Mouse (Mus musculus) T-helper 2 cell (primary cell): ENCODE results near the gene Zc3h18.

Experiments used
- in situ Hi-C: fragments of 300-600 bp; cut with MboI, MseI; formaldehyde crosslinking; loops from one replicate; pipeline ENCODE4 v1.15.1; 2025; ENCODE audit warnings: high pct_unique_total_duplicates

Gene Zc3h18

GRCm38 (mm10) chr8:122435375-122435774 lies 59.0 kb downstream of the Zc3h18 start:
- in situ Hi-C loops = loop anchor here (5.0 kb wide), 1 partner anchor 37 kb away; no protein-coding TSS in a partner anchor

GRCm38 (mm10) chr8:122436146-122436545 lies 59.7 kb downstream of the Zc3h18 start:
- in situ Hi-C loops = loop anchor here (5.0 kb wide), 1 partner anchor 36 kb away; no protein-coding TSS in a partner anchor

- in situ Hi-C loops = loop anchor here (5.0 kb wide), 1 partner anchor 36 kb away; no protein-coding TSS in a partner anchor
Measured at GRCm38 (mm10) chr8:122436586-122437125, 60.2 kb downstream of the Zc3h18 start.

GRCm38 (mm10) chr8:122437708-122438331 lies 61.4 kb downstream of the Zc3h18 start:
- in situ Hi-C loops = loop anchor here (5.0 kb wide), 1 partner anchor 34 kb away; no protein-coding TSS in a partner anchor

GRCm38 (mm10) chr8:122439336-122439735 lies 62.9 kb downstream of the Zc3h18 start:
- in situ Hi-C loops = loop anchor here (5.0 kb wide), 1 partner anchor 33 kb away; no protein-coding TSS in a partner anchor

GRCm38 (mm10) chr8:122441326-122441725 lies 64.9 kb downstream of the Zc3h18 start:
- in situ Hi-C loops = no loop called here

- in situ Hi-C loops = no loop called here
Measured at GRCm38 (mm10) chr8:122442356-122442755, 65.9 kb downstream of the Zc3h18 start.

- in situ Hi-C loops = no loop called here
Measured at GRCm38 (mm10) chr8:122442781-122443180, 66.4 kb downstream of the Zc3h18 start.

- in situ Hi-C loops = no loop called here
Measured at GRCm38 (mm10) chr8:122443262-122444006, 67.0 kb downstream of the Zc3h18 start, which contains the start of gene Mvd. Gene Mvd (minus strand): TSS chr8:122443422.

- in situ Hi-C loops = no loop called here
Measured at GRCm38 (mm10) chr8:122444058-122444748, 67.8 kb downstream of the Zc3h18 start.

- in situ Hi-C loops = no loop called here
Measured at GRCm38 (mm10) chr8:122445203-122445602, 68.8 kb downstream of the Zc3h18 start.

- in situ Hi-C loops = no loop called here
Measured at GRCm38 (mm10) chr8:122451161-122451703, 74.8 kb downstream of the Zc3h18 start.

GRCm38 (mm10) chr8:122452154-122452553 lies 75.7 kb downstream of the Zc3h18 start:
- in situ Hi-C loops = no loop called here

- in situ Hi-C loops = no loop called here
Measured at GRCm38 (mm10) chr8:122454409-122454808, 78.0 kb downstream of the Zc3h18 start.

GRCm38 (mm10) chr8:122457171-122457570 lies 80.8 kb downstream of the Zc3h18 start:
- in situ Hi-C loops = no loop called here

GRCm38 (mm10) chr8:122459218-122459900 lies 83.0 kb downstream of the Zc3h18 start:
- in situ Hi-C loops = no loop called here

- in situ Hi-C loops = no loop called here
Measured at GRCm38 (mm10) chr8:122459990-122460389, 83.6 kb downstream of the Zc3h18 start.

- in situ Hi-C loops = no loop called here
Measured at GRCm38 (mm10) chr8:122460524-122461472, 84.4 kb downstream of the Zc3h18 start, which contains the start of gene Snai3. Gene Snai3 (minus strand): TSS chr8:122460733.

- in situ Hi-C loops = no loop called here
Measured at GRCm38 (mm10) chr8:122461473-122462148, 85.2 kb downstream of the Zc3h18 start.
